Mouse (Mus musculus): ENCODE measurements around the gene Lhfp. TPM values are rescaled to one million over a fixed set of nuclear protein-coding genes. Genes with fewer than 3 reads are reported as not detected.
A peak's percentile ranks its signal among the peaks of the same experiment; 100 is the strongest.

Lhfp gene
- polyA plus RNA-seq, 1 experiment = 17.8 TPM

DNA sequence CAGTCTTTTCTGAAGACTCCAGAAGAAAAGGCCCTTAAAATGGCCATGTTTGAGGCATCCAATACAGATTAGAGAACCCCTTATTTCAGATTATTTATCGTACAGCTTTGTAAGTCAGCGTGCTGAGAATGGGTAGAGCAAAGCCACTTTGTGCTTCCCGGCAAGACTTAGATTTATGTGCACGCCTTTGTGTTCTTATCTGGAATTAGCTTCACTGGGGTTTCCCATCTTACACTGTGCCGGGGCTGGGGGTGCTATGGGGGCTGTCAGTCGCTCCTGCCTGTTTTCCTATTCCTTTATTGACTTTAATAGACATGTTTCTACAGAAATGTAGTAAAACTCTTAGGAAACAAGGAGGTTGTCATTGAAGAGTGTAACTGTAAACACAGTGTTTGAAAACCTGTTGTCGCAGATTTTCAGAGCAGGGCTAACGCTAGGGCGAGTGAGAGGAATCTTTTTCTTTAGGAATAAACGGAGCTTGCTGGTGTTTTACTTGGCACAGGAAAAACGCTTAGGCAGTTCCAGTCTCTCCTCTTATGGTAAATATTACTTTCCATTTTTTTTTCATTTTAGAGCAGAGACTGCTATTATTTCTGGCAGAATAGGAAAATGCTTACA is 3.5 kb downstream of the Lhfp start:
- Histone ChIP-seq H3K4me3 (no peak overlapping the region), H3K36me3 (ENCODE audit: control insufficient read depth, insufficient read depth) (peaks cover 5% of the 10 kb centered on the region), H3K27me3 (ENCODE audit: control insufficient read depth, insufficient read depth, insufficient read length) (no peaks in the 10 kb centered on the region), H3ac (ENCODE audit: control insufficient read depth, insufficient read length) (no peak overlapping the region), H3K4me2 (ENCODE audit: low read depth) (peak overlapping the region; percentile 28), H3K79me2 (ENCODE audit: control insufficient read depth, insufficient read depth) (peaks cover 59% of the 10 kb centered on the region)
- TF ChIP-seq USF1 (IDR thresholded peaks at IDR 0.05; ENCODE audit: low read depth) = no peak
- TF ChIP-seq TCF12 (IDR thresholded peaks at IDR 0.05; ENCODE audit: insufficient read depth, poor library complexity, severe bottlenecking) = no peak
- TF ChIP-seq E2F4 (IDR thresholded peaks at IDR 0.05; ENCODE audit: insufficient read depth) = no peak
- no peak for TF ChIP-seq REST (IDR thresholded peaks at IDR 0.05; ENCODE audit: insufficient read depth, insufficient read length)
- no peak for TF ChIP-seq MYOG (IDR thresholded peaks at IDR 0.05; ENCODE audit: control insufficient read depth in 1 of 3, insufficient read depth in 1 of 3, insufficient read length in 2 of 3, low read depth in 2 of 3)

DNA sequence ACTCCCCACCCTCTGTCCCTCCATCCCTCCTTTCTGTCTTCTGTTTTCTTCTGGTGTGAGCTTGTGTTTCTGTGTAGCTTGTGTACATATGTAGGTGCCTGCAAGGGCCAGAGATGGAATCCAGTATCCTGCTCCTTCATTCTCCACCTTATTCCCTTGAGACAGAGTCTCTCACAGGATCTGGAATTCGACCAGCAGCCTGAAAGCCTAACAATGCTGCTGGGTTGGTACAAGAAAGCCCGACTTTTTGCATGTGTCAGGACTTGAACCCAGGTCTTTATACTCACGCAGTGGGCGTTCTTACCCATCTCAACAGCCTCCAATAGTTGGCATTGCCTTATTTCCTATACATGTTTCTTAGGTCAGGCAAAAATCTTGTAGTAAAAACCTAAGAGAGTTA is 4.4 kb downstream of the Lhfp start:
- Histone ChIP-seq H3K4me2 (ENCODE audit: low read depth) (no peak overlapping the region), H3K36me3 (ENCODE audit: control insufficient read depth, insufficient read depth) (peaks cover 5% of the 10 kb centered on the region), H3ac (ENCODE audit: control insufficient read depth, insufficient read length) (no peak overlapping the region), H3K79me2 (ENCODE audit: control insufficient read depth, insufficient read depth) (peaks cover 63% of the 10 kb centered on the region), H3K27me3 (ENCODE audit: control insufficient read depth, insufficient read depth, insufficient read length) (no peaks in the 10 kb centered on the region), H3K4me3 (no peak overlapping the region)
- no peak for TF ChIP-seq SRF (IDR thresholded peaks at IDR 0.05; ENCODE audit: control insufficient read depth, insufficient read length, low read depth)
- no peak for TF ChIP-seq TCF12 (IDR thresholded peaks at IDR 0.05; ENCODE audit: insufficient read depth, poor library complexity, severe bottlenecking)
- TF ChIP-seq MAX (IDR thresholded peaks at IDR 0.05; ENCODE audit: low read depth) = no peak
- TF ChIP-seq USF1 (IDR thresholded peaks at IDR 0.05; ENCODE audit: low read depth) = no peak
- TF ChIP-seq CEBPB (IDR thresholded peaks at IDR 0.05; ENCODE audit: insufficient read depth, poor library complexity, severe bottlenecking) = no peak
- TF ChIP-seq TCF3 (IDR thresholded peaks at IDR 0.05; ENCODE audit: insufficient read length, low read depth) = no peak
- TF ChIP-seq MYOD1 (IDR thresholded peaks at IDR 0.05; ENCODE audit: control insufficient read depth in 1 of 3, insufficient read length in 2 of 3, low read depth in 2 of 3) = no peak
- TF ChIP-seq POLR2AphosphoS2 (IDR thresholded peaks at IDR 0.05; ENCODE audit: insufficient read length, low read depth) = no peak
- TF ChIP-seq POLR2A (IDR thresholded peaks at IDR 0.05; ENCODE audit: insufficient read length, low read depth) = no peak
- no peak for TF ChIP-seq REST (IDR thresholded peaks at IDR 0.05; ENCODE audit: insufficient read depth, insufficient read length)
- no peak for TF ChIP-seq MYOG (IDR thresholded peaks at IDR 0.05; ENCODE audit: control insufficient read depth in 1 of 3, insufficient read depth in 1 of 3, insufficient read length in 2 of 3, low read depth in 2 of 3)
- TF ChIP-seq E2F4 (IDR thresholded peaks at IDR 0.05; ENCODE audit: insufficient read depth) = no peak

DNA sequence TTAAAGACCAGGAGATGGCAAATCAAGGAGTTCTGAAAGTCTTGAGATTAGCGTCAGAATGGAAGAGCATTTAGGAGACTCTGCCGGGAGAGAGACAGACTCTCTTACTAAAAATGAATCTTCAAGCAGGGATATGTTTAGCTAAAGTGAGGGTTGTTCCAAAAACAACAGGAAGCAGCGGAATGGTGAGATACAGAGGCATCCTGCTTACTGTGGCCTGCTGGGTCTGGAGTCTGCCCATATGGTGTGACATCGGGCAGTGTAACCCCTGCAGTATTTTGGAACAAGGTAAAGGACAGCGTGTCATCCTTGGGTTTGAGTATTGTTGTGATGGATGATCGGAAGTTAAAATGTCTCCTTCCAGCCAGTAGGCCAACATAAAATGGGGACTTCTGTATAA is 5.0 kb downstream of the Lhfp start:
- peaks cover 67% of the 10 kb centered on the region for H3K79me2 ChIP-seq (ENCODE audit: control insufficient read depth, insufficient read depth)
- no peak for TF ChIP-seq MAX (IDR thresholded peaks at IDR 0.05; ENCODE audit: low read depth)
- TF ChIP-seq E2F4 (IDR thresholded peaks at IDR 0.05; ENCODE audit: insufficient read depth) = no peak
- no peak for TF ChIP-seq POLR2A (IDR thresholded peaks at IDR 0.05; ENCODE audit: insufficient read length, low read depth)
- TF ChIP-seq MYOD1 (IDR thresholded peaks at IDR 0.05; ENCODE audit: control insufficient read depth in 1 of 3, insufficient read length in 2 of 3, low read depth in 2 of 3) = no peak
- no peak for TF ChIP-seq CEBPB (IDR thresholded peaks at IDR 0.05; ENCODE audit: insufficient read depth, poor library complexity, severe bottlenecking)
- TF ChIP-seq POLR2AphosphoS2 (IDR thresholded peaks at IDR 0.05; ENCODE audit: insufficient read length, low read depth) = no peak
- no peak for TF ChIP-seq TCF12 (IDR thresholded peaks at IDR 0.05; ENCODE audit: insufficient read depth, poor library complexity, severe bottlenecking)
- no peak for TF ChIP-seq USF1 (IDR thresholded peaks at IDR 0.05; ENCODE audit: low read depth)
- TF ChIP-seq MYOG (IDR thresholded peaks at IDR 0.05; ENCODE audit: control insufficient read depth in 1 of 3, insufficient read depth in 1 of 3, insufficient read length in 2 of 3, low read depth in 2 of 3) = no peak
- no peak overlapping the region for H3ac ChIP-seq (ENCODE audit: control insufficient read depth, insufficient read length)
- H3K4me2 ChIP-seq (ENCODE audit: low read depth) = no peak overlapping the region
- H3K27me3 ChIP-seq (ENCODE audit: control insufficient read depth, insufficient read depth, insufficient read length) = no peaks in the 10 kb centered on the region
- H3K36me3 ChIP-seq (ENCODE audit: control insufficient read depth, insufficient read depth) = peaks cover 5% of the 10 kb centered on the region
- no peak overlapping the region for H3K4me3 ChIP-seq

DNA sequence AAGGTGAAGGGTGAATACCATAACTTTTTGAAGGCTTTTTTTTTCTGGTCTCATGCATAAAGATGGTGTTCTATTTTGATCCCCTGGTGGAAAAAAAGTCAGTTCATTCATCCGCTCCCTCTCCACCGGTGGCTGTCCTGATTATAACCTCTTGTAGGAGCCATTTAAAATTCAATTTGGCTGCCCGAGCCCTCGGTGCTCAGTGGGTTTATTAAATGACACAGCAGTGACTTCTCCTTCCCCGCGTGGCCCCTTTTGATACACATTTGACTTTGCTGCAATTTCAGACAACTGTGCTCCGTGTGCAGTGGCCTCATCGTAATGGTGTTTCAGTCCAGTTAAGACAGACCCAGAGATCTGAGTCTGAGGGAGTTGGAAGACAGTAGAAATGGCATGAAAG is 11.1 kb downstream of the Lhfp start:
- Histone ChIP-seq H3K4me2 (ENCODE audit: low read depth) (no peak overlapping the region), H3ac (ENCODE audit: control insufficient read depth, insufficient read length) (no peak overlapping the region), H3K27me3 (ENCODE audit: control insufficient read depth, insufficient read depth, insufficient read length) (no peaks in the 10 kb centered on the region), H3K79me2 (ENCODE audit: control insufficient read depth, insufficient read depth) (peaks cover 40% of the 10 kb centered on the region), H3K4me3 (no peak overlapping the region), H3K36me3 (ENCODE audit: control insufficient read depth, insufficient read depth) (peaks cover 5% of the 10 kb centered on the region)
- TF ChIP-seq TCF3 (IDR thresholded peaks at IDR 0.05; ENCODE audit: insufficient read length, low read depth) (no peak), TCF12 (IDR thresholded peaks at IDR 0.05; ENCODE audit: insufficient read depth, poor library complexity, severe bottlenecking) (no peak), USF1 (IDR thresholded peaks at IDR 0.05; ENCODE audit: low read depth) (no peak), REST (IDR thresholded peaks at IDR 0.05; ENCODE audit: insufficient read depth, insufficient read length) (no peak), E2F4 (IDR thresholded peaks at IDR 0.05; ENCODE audit: insufficient read depth) (no peak), POLR2AphosphoS2 (IDR thresholded peaks at IDR 0.05; ENCODE audit: insufficient read length, low read depth) (no peak), MYOG (IDR thresholded peaks at IDR 0.05; ENCODE audit: control insufficient read depth in 1 of 3, insufficient read depth in 1 of 3, insufficient read length in 2 of 3, low read depth in 2 of 3) (no peak), POLR2A (IDR thresholded peaks at IDR 0.05; ENCODE audit: insufficient read length, low read depth) (no peak), CEBPB (IDR thresholded peaks at IDR 0.05; ENCODE audit: insufficient read depth, poor library complexity, severe bottlenecking) (no peak), MYOD1 (IDR thresholded peaks at IDR 0.05; ENCODE audit: control insufficient read depth in 1 of 3, insufficient read length in 2 of 3, low read depth in 2 of 3) (no peak), SRF (IDR thresholded peaks at IDR 0.05; ENCODE audit: control insufficient read depth, insufficient read length, low read depth) (no peak), MAX (IDR thresholded peaks at IDR 0.05; ENCODE audit: low read depth) (no peak)

DNA sequence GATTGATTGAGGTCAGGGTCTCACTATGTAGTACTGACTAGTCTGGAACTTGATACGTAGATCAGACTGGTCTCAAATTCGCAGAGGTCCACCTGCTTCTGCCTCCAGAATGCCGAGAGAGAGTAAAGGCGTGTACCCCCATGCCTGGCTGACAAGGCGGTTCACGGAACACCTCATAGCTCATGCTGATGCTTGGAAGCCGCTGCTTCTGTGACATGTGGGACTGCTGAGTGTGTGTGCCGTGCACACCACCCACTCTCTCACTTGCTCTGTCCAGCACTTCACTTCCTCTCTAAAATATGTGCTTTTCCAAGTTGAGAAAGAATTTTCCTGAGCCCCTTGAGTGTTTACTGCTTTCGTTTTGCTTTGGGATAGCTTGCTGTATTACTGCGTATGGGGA is 15.1 kb downstream of the Lhfp start:
- Histone ChIP-seq H3K4me2 (ENCODE audit: low read depth) (no peak overlapping the region), H3ac (ENCODE audit: control insufficient read depth, insufficient read length) (no peak overlapping the region)

More for the DNA sequence above, 15.1 kb downstream of the Lhfp start:
- H3K4me3 ChIP-seq = no peak overlapping the region
- no peaks in the 10 kb centered on the region for H3K27me3 ChIP-seq (ENCODE audit: control insufficient read depth, insufficient read depth, insufficient read length)
- H3K36me3 ChIP-seq (ENCODE audit: control insufficient read depth, insufficient read depth) = no peaks in the 10 kb centered on the region
- peaks cover 18% of the 10 kb centered on the region for H3K79me2 ChIP-seq (ENCODE audit: control insufficient read depth, insufficient read depth)
- TF ChIP-seq CEBPB (IDR thresholded peaks at IDR 0.05; ENCODE audit: insufficient read depth, poor library complexity, severe bottlenecking) (no peak), MAX (IDR thresholded peaks at IDR 0.05; ENCODE audit: low read depth) (no peak), TCF12 (IDR thresholded peaks at IDR 0.05; ENCODE audit: insufficient read depth, poor library complexity, severe bottlenecking) (no peak), E2F4 (IDR thresholded peaks at IDR 0.05; ENCODE audit: insufficient read depth) (no peak), USF1 (IDR thresholded peaks at IDR 0.05; ENCODE audit: low read depth) (no peak), POLR2AphosphoS2 (IDR thresholded peaks at IDR 0.05; ENCODE audit: insufficient read length, low read depth) (no peak), MYOG (IDR thresholded peaks at IDR 0.05; ENCODE audit: control insufficient read depth in 1 of 3, insufficient read depth in 1 of 3, insufficient read length in 2 of 3, low read depth in 2 of 3) (no peak), TCF3 (IDR thresholded peaks at IDR 0.05; ENCODE audit: insufficient read length, low read depth) (no peak), MYOD1 (IDR thresholded peaks at IDR 0.05; ENCODE audit: control insufficient read depth in 1 of 3, insufficient read length in 2 of 3, low read depth in 2 of 3) (no peak), SRF (IDR thresholded peaks at IDR 0.05; ENCODE audit: control insufficient read depth, insufficient read length, low read depth) (no peak), POLR2A (IDR thresholded peaks at IDR 0.05; ENCODE audit: insufficient read length, low read depth) (no peak), REST (IDR thresholded peaks at IDR 0.05; ENCODE audit: insufficient read depth, insufficient read length) (no peak)

Measured in myocyte (in vitro differentiated cells).